Mouse (Mus musculus) heart, adult 2 months (tissue): ENCODE measurements around the gene 1600012H06Rik.
"Not testable (repeated sequence)": the region's sequence is repeated elsewhere in the genome, so short reads cannot be mapped to it uniquely, and the experiment has no call there.

ENCODE experiments used
- CTCF ChIP-seq: fragments of 200-600 bp; IDR thresholded peaks from 2 replicates; pipeline ENCODE4 v1.8.1; 2022; ENCODE audit warnings: antibody characterized with exemption, mild to moderate bottlenecking, moderate library complexity
- POLR2A ChIP-seq: fragments of 200-500 bp; IDR thresholded peaks from 2 replicates; pipeline ENCODE4 v1.6.1; 2011; ENCODE audit warnings: mild to moderate bottlenecking, low read depth, low read length, control low read depth; ENCODE audit not compliant: insufficient read depth

- 0 out of 2 replicates have a peak, but pooled peaks have one; percentile 10 for TF ChIP-seq CTCF
- TF ChIP-seq POLR2A, result not testable (repeated sequence)
Observed at GRCm38 (mm10) chr17:14895058-14895457, 47.9 kb upstream of the 1600012H06Rik start.
